Mouse (Mus musculus) midbrain, embryonic 12.5 days (tissue): Measurements from ENCODE around the gene Rph3a. TPM values are rescaled to one million over a fixed set of nuclear protein-coding genes. Genes with fewer than 3 reads are reported as not detected.

ENCODE experiments used
- polyA plus RNA-seq: library from polyadenylated mRNA; unstranded; fragments of >200 nt; fragmentation: Nextera tagmentation; extraction: Ambion mirVana; gene quantifications from 2 replicates; pipeline ENCODE4 v1.2.1, GENCODE M21; 2016

Gene Rph3a
- polyA plus RNA-seq, 1 experiment from 2014 or later: 3.3 TPM

Other genes with a start within 250 kb of the Rph3a start
- 0.17 and 0.18 TPM in 2 replicates for gene Oas3, start 232.4 kb downstream of the Rph3a start, polyA plus RNA-seq
- not detected in 2 replicates for gene Oas1e, start 214.6 kb downstream of the Rph3a start, polyA plus RNA-seq
- 0.16 and 0.27 TPM in 2 replicates for gene Oas1c, start 197.6 kb downstream of the Rph3a start, polyA plus RNA-seq
- gene Oas1f, start 162.7 kb downstream of the Rph3a start, polyA plus RNA-seq: not detected in 2 replicates
- gene Oas1h, start 148.7 kb downstream of the Rph3a start, polyA plus RNA-seq: not detected in 2 replicates
- gene Oas1g, start 122.5 kb downstream of the Rph3a start, polyA plus RNA-seq: 0.22 and 0.43 TPM in 2 replicates
- gene Oas1a, start 102.6 kb downstream of the Rph3a start, polyA plus RNA-seq: 0.85 and 1.0 TPM in 2 replicates
- not detected in 2 replicates for gene Oas1d, start 95.6 kb downstream of the Rph3a start, polyA plus RNA-seq
- 21.7 and 24.1 TPM in 2 replicates for gene Ptpn11, start 181.3 kb upstream of the Rph3a start, polyA plus RNA-seq
- 475 and 502 TPM in 2 replicates for gene Rpl6, start 194.4 kb upstream of the Rph3a start, polyA plus RNA-seq
- gene Hectd4, start 210.1 kb upstream of the Rph3a start, polyA plus RNA-seq: 14.9 and 17.8 TPM in 2 replicates